Mouse (Mus musculus) hindbrain, postnatal 0 days (tissue): Measurements from ENCODE around the gene Kiss1r. TPM values are rescaled to one million over a fixed set of nuclear protein-coding genes. Genes with fewer than 3 reads are reported as not detected.
A peak's percentile ranks its signal among the peaks of the same experiment; 100 is the strongest.

Experiments
- ATAC-seq: fragments of 200-750 bp; cut with Nextera tagmentation; 2 replicates; pipeline ENCODE4 v1.8.0; 2017; ENCODE audit warnings: mild to moderate bottlenecking, moderate TSS enrichment, moderate library complexity
- DNase-seq: peaks from one replicate; pipeline ENCODE4 v3.0.0-alpha.2; 2015; ENCODE audit warnings: low spot score
- H3K27ac ChIP-seq: fragments of 300-500 bp; sonication (generic); 2 replicates; pipeline ENCODE4 v1.5.1; 2014; ENCODE audit warnings: mild to moderate bottlenecking
- H3K27me3 ChIP-seq: fragments of 300-500 bp; sonication (generic); 2 replicates; pipeline ENCODE4 v1.6.1; 2014; ENCODE audit warnings: low read length, mixed read lengths; ENCODE audit not compliant: insufficient read depth
- H3K36me3 ChIP-seq: fragments of 300-500 bp; sonication (generic); 2 replicates; pipeline ENCODE4 v1.6.1; 2014; ENCODE audit warnings: low read length, mixed read lengths; ENCODE audit not compliant: insufficient read depth
- H3K4me1 ChIP-seq: fragments of 300-500 bp; sonication (generic); 2 replicates; pipeline ENCODE4 v1.6.1; 2014; ENCODE audit warnings: antibody characterized with exemption, low read length, mixed read lengths; ENCODE audit not compliant: insufficient read depth
- H3K4me2 ChIP-seq: fragments of 300-500 bp; sonication (generic); 2 replicates; pipeline ENCODE4 v1.6.1; 2014; ENCODE audit warnings: low read depth, mild to moderate bottlenecking, low read length, moderate library complexity, mixed read lengths
- H3K4me3 ChIP-seq: fragments of 300-500 bp; sonication (generic); 2 replicates; pipeline ENCODE4 v1.5.1; 2014; ENCODE audit warnings: low read length
- H3K9ac ChIP-seq: fragments of 300-500 bp; sonication (generic); replicated peaks from 2 replicates; pipeline ENCODE4 v1.6.1; 2014; ENCODE audit warnings: mild to moderate bottlenecking, low read length, moderate library complexity, mixed read lengths
- H3K9me3 ChIP-seq: fragments of 300-500 bp; sonication (generic); 2 replicates; pipeline ENCODE4 v1.6.1; 2016; ENCODE audit warnings: low read length, mixed read lengths
- CTCF ChIP-seq: IDR thresholded peaks from 2 replicates; pipeline ENCODE4 v1.5.1; 2016; ENCODE audit warnings: antibody characterized with exemption, control low read depth, low read depth
- WGBS: fragments of 180-500 bp; shearing (Covaris S2); extraction: QIAGEN DNeasy Blood & Tissue Kit; methylation state at CpG from one replicate; pipeline ENCODE4 v1.1.7; 2014; 5-methylcytosine and 5-hydroxymethylcytosine counted together
- polyA plus RNA-seq: library from polyadenylated mRNA; unstranded; fragments of >200 nt; fragmentation: Nextera tagmentation; extraction: Ambion mirVana; gene quantifications from 2 replicates; pipeline ENCODE4 v1.2.1, GENCODE M21; 2015
- total RNA-seq: library from RNA; depleted of rRNA; stranded (reverse); fragments of >200 nt; gene quantifications from 2 replicates; pipeline ENCODE4 v1.2.3, GENCODE M21; 2014

Kiss1r gene
- total and polyA plus RNA-seq, 2 experiments from 2014 or later, result 3.4 to 9.4 TPM

GRCm38 (mm10) chr10:79933861-79934260 lies 17.1 kb downstream of the Kiss1r start:
- DNase-seq (no peak), ATAC-seq (no peak)
- Histone ChIP-seq H3K4me1 (peaks cover 10% of the 10 kb centered on the region), H3K9me3 (no peaks in the 10 kb centered on the region), H3K27ac (peak overlapping the region; percentile 48), H3K4me3 (no peak overlapping the region), H3K36me3 (no peaks in the 10 kb centered on the region), H3K4me2 (no peak overlapping the region), H3K27me3 (no peaks in the 10 kb centered on the region), H3K9ac (no peak overlapping the region)
- 23% methylated on average over 6 of the region's 6 CpGs for WGBS
- no peak for TF ChIP-seq CTCF

GRCm38 (mm10) chr10:79934272-79934721 lies 17.5 kb downstream of the Kiss1r start:
- Histone ChIP-seq H3K9ac (no peak overlapping the region), H3K4me3 (no peak overlapping the region), H3K36me3 (no peaks in the 10 kb centered on the region), H3K9me3 (no peaks in the 10 kb centered on the region), H3K4me2 (no peak overlapping the region), H3K27me3 (no peaks in the 10 kb centered on the region), H3K27ac (peak overlapping the region; percentile 48), H3K4me1 (peaks cover 10% of the 10 kb centered on the region)
- peak; percentile 87 for DNase-seq
- 31% methylated on average over 13 of the region's 13 CpGs for WGBS
- ATAC-seq, result peak; percentile 89
- no peak for TF ChIP-seq CTCF

- H3K27me3 ChIP-seq, result no peaks in the 10 kb centered on the region
- no peak overlapping the region for H3K9ac ChIP-seq
- WGBS, result 79% methylated on average over 16 of the region's 16 CpGs
- H3K4me2 ChIP-seq, result no peak overlapping the region
- ATAC-seq (no peak), DNase-seq (no peak)
- no peaks in the 10 kb centered on the region for H3K9me3 ChIP-seq
- H3K27ac ChIP-seq, result 0 out of 2 replicates have a peak overlapping the region, but pooled peaks have one; percentile 48
- no peak overlapping the region for H3K4me3 ChIP-seq
- no peak for TF ChIP-seq CTCF
- H3K36me3 ChIP-seq, result no peaks in the 10 kb centered on the region
- peaks cover 10% of the 10 kb centered on the region for H3K4me1 ChIP-seq
Measured at GRCm38 (mm10) chr10:79934794-79935569, 18.2 kb downstream of the Kiss1r start.

- H3K4me1 ChIP-seq, result peaks cover 10% of the 10 kb centered on the region
- no peak for DNase-seq
Measured at GRCm38 (mm10) chr10:79936284-79936910, 19.6 kb downstream of the Kiss1r start.

GRCm38 (mm10) chr10:79936911-79937441 lies 20.2 kb downstream of the Kiss1r start:
- ATAC-seq, result no peak
- H3K36me3 ChIP-seq, result no peaks in the 10 kb centered on the region
- no peaks in the 10 kb centered on the region for H3K9me3 ChIP-seq
- TF ChIP-seq CTCF, result no peak
- 31% methylated on average over 27 of the region's 27 CpGs for WGBS
- H3K27ac ChIP-seq, result no peak overlapping the region; the same call in 1 of the 2 replicates
- 0 out of 2 replicates have a peak overlapping the region, but pooled peaks have one; percentile 22 for H3K9ac ChIP-seq
- H3K4me3 ChIP-seq, result no peak overlapping the region
- H3K27me3 ChIP-seq, result no peaks in the 10 kb centered on the region
- DNase-seq, result peak; percentile 42
- H3K4me2 ChIP-seq, result peak overlapping the region; percentile 39
- H3K4me1 ChIP-seq, result peaks cover 10% of the 10 kb centered on the region

More at GRCm38 (mm10) chr10:79936284-79936910, 19.6 kb downstream of the Kiss1r start:
- no peak for TF ChIP-seq CTCF
- Histone ChIP-seq H3K9me3 (no peaks in the 10 kb centered on the region), H3K36me3 (no peaks in the 10 kb centered on the region), H3K27ac (no peak overlapping the region; the same call in 1 of the 2 replicates), H3K4me2 (no peak overlapping the region), H3K4me3 (no peak overlapping the region), H3K9ac (no peak overlapping the region), H3K27me3 (no peaks in the 10 kb centered on the region)
- ATAC-seq, result no peak
- 50% methylated on average over 10 of the region's 10 CpGs for WGBS

- no peak overlapping the region for H3K27ac ChIP-seq
- H3K9me3 ChIP-seq, result no peaks in the 10 kb centered on the region
- no peak for ATAC-seq
- DNase-seq, result no peak
- TF ChIP-seq CTCF, result no peak
- no peaks in the 10 kb centered on the region for H3K27me3 ChIP-seq
- H3K4me1 ChIP-seq, result peaks cover 5% of the 10 kb centered on the region
- no peaks in the 10 kb centered on the region for H3K36me3 ChIP-seq
- no peak overlapping the region for H3K4me3 ChIP-seq
- 39% methylated on average over 11 of the region's 11 CpGs for WGBS
- H3K4me2 ChIP-seq, result no peak overlapping the region
- no peak overlapping the region for H3K9ac ChIP-seq
Measured at GRCm38 (mm10) chr10:79937775-79938526, 21.2 kb downstream of the Kiss1r start.
